Mouse (Mus musculus) cerebellum, adult 2 months (tissue): Measurements from ENCODE around the gene Eif4a2.
"Not testable (repeated sequence)": the region's sequence is repeated elsewhere in the genome, so short reads cannot be mapped to it uniquely, and the experiment has no call there.

Source experiments
- CTCF ChIP-seq: fragments of 200-500 bp; IDR thresholded peaks from 2 replicates; pipeline ENCODE4 v1.5.1; 2011; ENCODE audit warnings: low read depth, mild to moderate bottlenecking, control low read depth, low read length, moderate library complexity, borderline replicate concordance; ENCODE audit not compliant: insufficient read depth
- POLR2A ChIP-seq: fragments of 200-500 bp; IDR thresholded peaks from 2 replicates; pipeline ENCODE4 v1.6.1; 2011; ENCODE audit warnings: low read length, control low read depth, borderline replicate concordance; ENCODE audit not compliant: insufficient read depth

- not testable (repeated sequence) for TF ChIP-seq POLR2A, CTCF
Measured at GRCm38 (mm10) chr16:23095581-23095980, 11.7 kb upstream of the Eif4a2 start.
